In the genomic region with DNA sequence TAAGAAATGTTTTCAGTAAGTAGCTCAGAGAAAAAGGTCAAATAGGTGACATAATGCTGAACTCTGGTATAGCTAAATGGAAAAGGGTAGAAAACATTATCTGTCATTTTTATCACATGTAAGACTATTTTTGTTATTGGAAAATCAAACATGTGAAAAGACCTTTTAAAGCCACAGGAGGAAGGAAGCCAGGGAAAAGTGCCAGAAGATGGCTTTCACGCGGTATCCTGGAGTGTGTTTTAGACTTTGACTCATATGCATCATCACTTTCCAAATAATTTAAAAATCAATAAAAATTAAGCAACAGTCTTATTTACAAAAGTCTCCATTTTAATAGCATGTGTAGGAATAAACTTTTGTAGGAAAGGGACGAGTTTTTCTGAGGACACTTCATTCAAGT, we compare ENCODE assay signal across 35 mouse cellular contexts.
"Had no signal": no experiment of that assay in that cellular context is flagged by ENCODE, and none has a peak within 500 bp of the region (broad histone marks: within the 10 kb centered on the region; RNA-seq: fewer than 3 reads in every experiment).

No protein-coding gene starts in this region.

- H3K27ac ChIP-seq: heart, embryonic 10.5 days; heart, embryonic 13.5 days; heart, embryonic 15.5 days; hindbrain, embryonic 10.5 days; hindbrain, embryonic 12.5 days; hindbrain, embryonic 13.5 days; hindbrain, embryonic 14.5 days; hindbrain, embryonic 15.5 days; hindbrain, postnatal 0 days; intestine, embryonic 15.5 days; kidney, embryonic 15.5 days; kidney, postnatal 0 days; layer of hippocampus, adult 2 months had no signal

- DNase-seq: heart, postnatal 10 days; heart, postnatal 14 days; heart, postnatal 36 days; heart, postnatal 4 days; kidney, adult 11 months; kidney, adult 18-20 months; kidney, adult 2 months; kidney, adult 8-10 months; kidney, adult 9 months; kidney, postnatal 10 days; kidney, postnatal 14 days; kidney, postnatal 25 days; kidney, postnatal 36 days; kidney, postnatal 4 days; layer of hippocampus, adult 9-11 months; layer of hippocampus, postnatal 36 days had no signal

- H3K4me2 ChIP-seq: heart, embryonic 11.5 days; heart, embryonic 12.5 days; heart, embryonic 13.5 days; heart, embryonic 15.5 days; hindbrain, embryonic 12.5 days; hindbrain, embryonic 13.5 days; hindbrain, embryonic 14.5 days; hindbrain, embryonic 15.5 days; intestine, embryonic 15.5 days; kidney, embryonic 15.5 days had no signal

- H3K9me3 ChIP-seq: heart, embryonic 10.5 days; heart, embryonic 12.5 days; heart, embryonic 13.5 days; heart, embryonic 15.5 days; hindbrain, embryonic 10.5 days; hindbrain, embryonic 12.5 days; hindbrain, embryonic 13.5 days; hindbrain, embryonic 15.5 days; intestine, embryonic 15.5 days; kidney, embryonic 15.5 days had no signal

- H3K27me3 ChIP-seq: heart, embryonic 12.5 days; heart, embryonic 13.5 days; heart, embryonic 15.5 days; hindbrain, embryonic 12.5 days; hindbrain, embryonic 13.5 days; hindbrain, embryonic 15.5 days; intestine, embryonic 15.5 days; kidney, embryonic 15.5 days had no signal

- ATAC-seq: hindbrain, embryonic 16.5 days; hindbrain, postnatal 0 days; inflammation-experienced regulatory T-cells, adult 6 months; intestine, embryonic 15.5 days; intestine, embryonic 16.5 days; intestine, postnatal 0 days had no signal

- H3K9ac ChIP-seq: heart, embryonic 12.5 days; heart, embryonic 13.5 days; heart, embryonic 15.5 days; hindbrain, embryonic 12.5 days; hindbrain, embryonic 13.5 days; hindbrain, embryonic 14.5 days; hindbrain, embryonic 15.5 days; intestine, embryonic 15.5 days; kidney, embryonic 15.5 days had no signal

- H3K4me3 ChIP-seq: heart, embryonic 10.5 days; heart, embryonic 12.5 days; heart, embryonic 13.5 days; heart, embryonic 15.5 days; hindbrain, embryonic 10.5 days; hindbrain, embryonic 12.5 days; hindbrain, embryonic 13.5 days; hindbrain, embryonic 15.5 days; intestine, embryonic 15.5 days; kidney, embryonic 15.5 days; layer of hippocampus, adult 2 months had no signal

- H3K36me3 ChIP-seq: heart, embryonic 10.5 days; heart, embryonic 12.5 days; heart, embryonic 13.5 days; heart, embryonic 15.5 days; hindbrain, embryonic 10.5 days; hindbrain, embryonic 12.5 days; hindbrain, embryonic 13.5 days; hindbrain, embryonic 15.5 days; intestine, embryonic 15.5 days; kidney, embryonic 15.5 days had no signal

- H3K4me1 ChIP-seq: heart, embryonic 10.5 days; heart, embryonic 13.5 days; heart, embryonic 15.5 days; hindbrain, embryonic 10.5 days; hindbrain, embryonic 12.5 days; hindbrain, embryonic 13.5 days; hindbrain, embryonic 15.5 days; intestine, embryonic 15.5 days; kidney, embryonic 15.5 days had no signal
